Mouse (Mus musculus) hindbrain, embryonic 14.5 days (tissue): ENCODE results near the gene Gtpbp3. TPM values are rescaled to one million over a fixed set of nuclear protein-coding genes. Genes with fewer than 3 reads are reported as not detected.

Experiments
- ATAC-seq: fragments of 200-750 bp; cut with Nextera tagmentation; 2 replicates; pipeline ENCODE4 v1.8.0; 2017; ENCODE audit warnings: moderate number of reproducible peaks, mild to moderate bottlenecking, moderate TSS enrichment, moderate library complexity; ENCODE audit not compliant: low FRiP score
- DNase-seq: peaks from one replicate; pipeline ENCODE4 v3.0.0-alpha.2; 2015; ENCODE audit warnings: low spot score
- H3K27ac ChIP-seq: fragments of 300-500 bp; sonication (generic); 2 replicates; pipeline ENCODE4 v1.5.1; 2014; ENCODE audit warnings: mild to moderate bottlenecking, moderate library complexity
- H3K27me3 ChIP-seq: fragments of 300-500 bp; sonication (generic); 2 replicates; pipeline ENCODE4 v1.6.1; 2014; ENCODE audit warnings: mild to moderate bottlenecking, low read length, mixed read lengths; ENCODE audit not compliant: control insufficient read depth, insufficient read depth
- H3K36me3 ChIP-seq: fragments of 300-500 bp; sonication (generic); replicated peaks from 2 replicates; pipeline ENCODE4 v1.6.1; 2014; ENCODE audit not compliant: control insufficient read depth, insufficient read depth
- H3K4me1 ChIP-seq: fragments of 300-500 bp; sonication (generic); replicated peaks from 2 replicates; pipeline ENCODE4 v1.6.1; 2014; ENCODE audit warnings: antibody characterized with exemption, low read length, mixed read lengths; ENCODE audit not compliant: control insufficient read depth, insufficient read depth
- H3K4me2 ChIP-seq: fragments of 300-500 bp; sonication (generic); replicated peaks from 2 replicates; pipeline ENCODE4 v1.6.1; 2014; ENCODE audit warnings: mild to moderate bottlenecking, moderate library complexity
- H3K4me3 ChIP-seq: fragments of 300-500 bp; sonication (generic); replicated peaks from 2 replicates; pipeline ENCODE4 v1.5.1; 2014; ENCODE audit warnings: mild to moderate bottlenecking, low read length
- H3K9ac ChIP-seq: fragments of 300-500 bp; sonication (generic); 2 replicates; pipeline ENCODE4 v1.6.1; 2014
- H3K9me3 ChIP-seq: fragments of 300-500 bp; sonication (generic); 2 replicates; pipeline ENCODE4 v1.6.1; 2016; ENCODE audit warnings: low read length; ENCODE audit not compliant: control insufficient read depth
- WGBS: fragments of 180-500 bp; shearing (Covaris S2); extraction: QIAGEN DNeasy Blood & Tissue Kit; methylation state at CpG from one replicate; pipeline ENCODE4 v1.1.7; 2014; 5-methylcytosine and 5-hydroxymethylcytosine counted together
- polyA plus RNA-seq: library from polyadenylated mRNA; unstranded; fragments of >200 nt; fragmentation: Nextera tagmentation; extraction: Ambion mirVana; gene quantifications from 2 replicates; pipeline ENCODE4 v1.2.1, GENCODE M21; 2014

Gtpbp3 gene
- polyA plus RNA-seq, 1 experiment from 2014 or later, result 7.3 TPM

- no peak for ATAC-seq
- WGBS, result 3% methylated on average over 37 of the region's 37 CpGs
- no peaks in the 10 kb centered on the region for H3K9me3 ChIP-seq
- H3K4me2 ChIP-seq, result peak within 1 kb of the TSS; percentile 46
- no peak within 1 kb of the TSS for H3K27ac ChIP-seq
- 0 out of 2 replicates have a peak, but pooled peaks cover 6% of the 10 kb centered on the region for H3K4me1 ChIP-seq
- no peak within 1 kb of the TSS; the same call in 1 of the 2 replicates for H3K9ac ChIP-seq
- H3K27me3 ChIP-seq, result peaks cover 23% of the 10 kb centered on the region
- peak within 1 kb of the TSS; percentile 22 for H3K4me3 ChIP-seq
- no peaks in the 10 kb centered on the region for H3K36me3 ChIP-seq
- DNase-seq, result peak; percentile 61
Measured at GRCm38 (mm10) chr8:71537028-71537867, 49.3 kb downstream of the Gtpbp3 start, which contains the start of gene Bst2. TSS of gene Bst2 (minus strand) at chr8:71537456.

GRCm38 (mm10) chr8:71542632-71543343, 54.9 kb downstream of the Gtpbp3 start, which contains the start of gene Mvb12a:
TSS of gene Mvb12a (plus strand) at chr8:71542922.
- Histone ChIP-seq H3K4me1 (peaks cover 9% of the 10 kb centered on the region; the same call in 1 of the 2 replicates), H3K4me3 (peak within 1 kb of the TSS; percentile 79), H3K9me3 (no peaks in the 10 kb centered on the region), H3K36me3 (peaks cover 25% of the 10 kb centered on the region), H3K9ac (peak within 1 kb of the TSS; percentile 81), H3K27ac (0 out of 2 replicates have a peak within 1 kb of the TSS, but pooled peaks have one; percentile 51), H3K27me3 (peaks cover 2% of the 10 kb centered on the region), H3K4me2 (peak within 1 kb of the TSS; percentile 85)
- WGBS, result under 1% methylated on average over 54 of the region's 55 CpGs
- DNase-seq (peak; percentile 97), ATAC-seq (peak; percentile 96)

- Histone ChIP-seq H3K4me2 (peak overlapping the region; percentile 85), H3K9me3 (no peaks in the 10 kb centered on the region), H3K27ac (no peak overlapping the region), H3K36me3 (peaks cover 35% of the 10 kb centered on the region), H3K9ac (peak overlapping the region; percentile 81), H3K27me3 (no peaks in the 10 kb centered on the region), H3K4me1 (peaks cover 9% of the 10 kb centered on the region; the same call in 1 of the 2 replicates), H3K4me3 (peak overlapping the region; percentile 79)
- 85% methylated on average over 9 of the region's 9 CpGs for WGBS
- DNase-seq (no peak), ATAC-seq (no peak)
Measured at GRCm38 (mm10) chr8:71543755-71544154, 55.9 kb downstream of the Gtpbp3 start.

GRCm38 (mm10) chr8:71545053-71545452, 57.1 kb downstream of the Gtpbp3 start:
- Histone ChIP-seq H3K4me2 (no peak overlapping the region), H3K36me3 (peaks cover 36% of the 10 kb centered on the region), H3K9ac (no peak overlapping the region), H3K27ac (no peak overlapping the region), H3K4me3 (no peak overlapping the region), H3K27me3 (no peaks in the 10 kb centered on the region), H3K9me3 (no peaks in the 10 kb centered on the region), H3K4me1 (peaks cover 9% of the 10 kb centered on the region; the same call in 1 of the 2 replicates)
- no peak for DNase-seq
- ATAC-seq, result no peak
- 90% methylated on average over 11 of the region's 11 CpGs for WGBS

GRCm38 (mm10) chr8:71547590-71547989, 59.7 kb downstream of the Gtpbp3 start:
- H3K36me3 ChIP-seq, result peaks cover 36% of the 10 kb centered on the region
- no peak for ATAC-seq
- H3K27me3 ChIP-seq, result no peaks in the 10 kb centered on the region
- no peak for DNase-seq
- H3K4me2 ChIP-seq, result no peak overlapping the region
- peaks cover 9% of the 10 kb centered on the region; the same call in 1 of the 2 replicates for H3K4me1 ChIP-seq
- no peak overlapping the region for H3K9ac ChIP-seq
- H3K4me3 ChIP-seq, result no peak overlapping the region
- WGBS, result 91% methylated on average over 7 of the region's 7 CpGs
- H3K9me3 ChIP-seq, result no peaks in the 10 kb centered on the region
- no peak overlapping the region for H3K27ac ChIP-seq

Other genes with a start within 250 kb of the Gtpbp3 start
- gene Myo9b, start 215.4 kb upstream of the Gtpbp3 start, polyA plus RNA-seq, result 15.7 and 16.9 TPM in 2 replicates
- gene Haus8, start 215.2 kb upstream of the Gtpbp3 start, polyA plus RNA-seq, result 55.6 and 58.8 TPM in 2 replicates
- 112 and 126 TPM in 2 replicates for gene Use1, start 121.3 kb upstream of the Gtpbp3 start, polyA plus RNA-seq
- 4.8 and 5.0 TPM in 2 replicates for gene Ocel1, start 116.8 kb upstream of the Gtpbp3 start, polyA plus RNA-seq
- gene Nr2f6, start 106.1 kb upstream of the Gtpbp3 start, polyA plus RNA-seq, result 35.9 and 37.5 TPM in 2 replicates
- 4.7 and 6.0 TPM in 2 replicates for gene Ushbp1, start 92.3 kb upstream of the Gtpbp3 start, polyA plus RNA-seq
- gene Babam1, start 91.2 kb upstream of the Gtpbp3 start, polyA plus RNA-seq, result 88.2 and 89.7 TPM in 2 replicates
- gene Ankle1, start 82.1 kb upstream of the Gtpbp3 start, polyA plus RNA-seq, result 3.8 and 4.7 TPM in 2 replicates
- gene Abhd8, start 24.4 kb upstream of the Gtpbp3 start, polyA plus RNA-seq, result 125 and 126 TPM in 2 replicates
- 158 and 195 TPM in 2 replicates for gene Mrpl34, start 23.1 kb upstream of the Gtpbp3 start, polyA plus RNA-seq
- 218 and 236 TPM in 2 replicates for gene Dda1, start 18.9 kb upstream of the Gtpbp3 start, polyA plus RNA-seq
- 8.5 and 10.6 TPM in 2 replicates for gene Ano8, start 2.1 kb upstream of the Gtpbp3 start, polyA plus RNA-seq
- gene Plvap, start 23.6 kb downstream of the Gtpbp3 start, polyA plus RNA-seq, result 9.2 and 10.5 TPM in 2 replicates
- gene Ccdc194, start 37.6 kb downstream of the Gtpbp3 start, polyA plus RNA-seq, result 0.22 and 0.92 TPM in 2 replicates
- 4.0 and 5.4 TPM in 2 replicates for gene Bst2, start 49.4 kb downstream of the Gtpbp3 start, polyA plus RNA-seq
- gene Mvb12a, start 54.8 kb downstream of the Gtpbp3 start, polyA plus RNA-seq, result 50.8 and 66.6 TPM in 2 replicates
- gene Tmem221, start 70.8 kb downstream of the Gtpbp3 start, polyA plus RNA-seq, result 0.32 TPM in 1 of 2 replicates, not detected in the other
- gene Nxnl1, start 78.5 kb downstream of the Gtpbp3 start, polyA plus RNA-seq, result 0.13 TPM in 1 of 2 replicates, not detected in the other
- 41.6 and 57.3 TPM in 2 replicates for gene Slc27a1, start 80.8 kb downstream of the Gtpbp3 start, polyA plus RNA-seq
- gene Pgls, start 104.1 kb downstream of the Gtpbp3 start, polyA plus RNA-seq, result 243 and 246 TPM in 2 replicates
- 5.2 and 5.7 TPM in 2 replicates for gene Fam129c, start 109.5 kb downstream of the Gtpbp3 start, polyA plus RNA-seq
- gene Colgalt1, start 122.9 kb downstream of the Gtpbp3 start, polyA plus RNA-seq, result 62.4 and 66.0 TPM in 2 replicates
- gene Unc13a, start 183.7 kb downstream of the Gtpbp3 start, polyA plus RNA-seq, result 16.6 and 16.7 TPM in 2 replicates
- 5.4 TPM in 2 replicates for gene Jak3, start 188.2 kb downstream of the Gtpbp3 start, polyA plus RNA-seq
- gene Insl3, start 201.1 kb downstream of the Gtpbp3 start, polyA plus RNA-seq, result 1.4 and 1.5 TPM in 2 replicates
- gene B3gnt3, start 213.7 kb downstream of the Gtpbp3 start, polyA plus RNA-seq, result 0.21 and 0.41 TPM in 2 replicates
- gene Fcho1, start 237.6 kb downstream of the Gtpbp3 start, polyA plus RNA-seq, result 57.3 and 61.0 TPM in 2 replicates